Mouse (Mus musculus) forebrain, embryonic 13.5 days (tissue): Measurements from ENCODE around the gene Psrc1. TPM values are rescaled to one million over a fixed set of nuclear protein-coding genes. Genes with fewer than 3 reads are reported as not detected.
A peak's percentile ranks its signal among the peaks of the same experiment; 100 is the strongest.

Source experiments
- ATAC-seq: fragments of 200-750 bp; cut with Nextera tagmentation; 2 replicates; pipeline ENCODE4 v1.8.0; 2017
- H3K27ac ChIP-seq: fragments of 300-500 bp; sonication (generic); 2 replicates; pipeline ENCODE4 v1.5.1; 2015; ENCODE audit warnings: inconsistent platforms, mild to moderate bottlenecking, moderate library complexity
- H3K27me3 ChIP-seq: fragments of 300-500 bp; sonication (generic); 2 replicates; pipeline ENCODE4 v1.6.1; 2015; ENCODE audit warnings: mild to moderate bottlenecking, inconsistent platforms
- H3K36me3 ChIP-seq: fragments of 300-500 bp; sonication (generic); 2 replicates; pipeline ENCODE4 v1.6.1; 2015; ENCODE audit warnings: mild to moderate bottlenecking, inconsistent platforms; ENCODE audit not compliant: poor library complexity, severe bottlenecking
- H3K4me1 ChIP-seq: fragments of 300-500 bp; sonication (generic); 2 replicates; pipeline ENCODE4 v1.6.1; 2015; ENCODE audit warnings: inconsistent platforms
- H3K4me2 ChIP-seq: fragments of 300-500 bp; sonication (generic); 2 replicates; pipeline ENCODE4 v1.6.1; 2015; ENCODE audit warnings: inconsistent platforms, mild to moderate bottlenecking, moderate library complexity
- H3K4me3 ChIP-seq: fragments of 300-500 bp; sonication (generic); 2 replicates; pipeline ENCODE4 v1.5.1; 2015; ENCODE audit warnings: mild to moderate bottlenecking, inconsistent platforms
- H3K9ac ChIP-seq: fragments of 300-500 bp; sonication (generic); 2 replicates; pipeline ENCODE4 v1.6.1; 2015; ENCODE audit warnings: mild to moderate bottlenecking, inconsistent platforms
- H3K9me3 ChIP-seq: fragments of 300-500 bp; sonication (generic); replicated peaks from 2 replicates; pipeline ENCODE4 v1.6.1; 2016; ENCODE audit warnings: inconsistent platforms
- WGBS: fragments of 180-500 bp; shearing (Covaris S2); methylation state at CpG from one replicate; pipeline ENCODE4 v1.1.7; 2015; 5-methylcytosine and 5-hydroxymethylcytosine counted together
- polyA plus RNA-seq: library from polyadenylated mRNA; unstranded; fragments of >200 nt; fragmentation: Nextera tagmentation; extraction: Ambion mirVana; gene quantifications from 2 replicates; pipeline ENCODE4 v1.2.1, GENCODE M21; 2015

The Psrc1 gene
- polyA plus RNA-seq, 1 experiment from 2014 or later: 68.6 TPM

DNA sequence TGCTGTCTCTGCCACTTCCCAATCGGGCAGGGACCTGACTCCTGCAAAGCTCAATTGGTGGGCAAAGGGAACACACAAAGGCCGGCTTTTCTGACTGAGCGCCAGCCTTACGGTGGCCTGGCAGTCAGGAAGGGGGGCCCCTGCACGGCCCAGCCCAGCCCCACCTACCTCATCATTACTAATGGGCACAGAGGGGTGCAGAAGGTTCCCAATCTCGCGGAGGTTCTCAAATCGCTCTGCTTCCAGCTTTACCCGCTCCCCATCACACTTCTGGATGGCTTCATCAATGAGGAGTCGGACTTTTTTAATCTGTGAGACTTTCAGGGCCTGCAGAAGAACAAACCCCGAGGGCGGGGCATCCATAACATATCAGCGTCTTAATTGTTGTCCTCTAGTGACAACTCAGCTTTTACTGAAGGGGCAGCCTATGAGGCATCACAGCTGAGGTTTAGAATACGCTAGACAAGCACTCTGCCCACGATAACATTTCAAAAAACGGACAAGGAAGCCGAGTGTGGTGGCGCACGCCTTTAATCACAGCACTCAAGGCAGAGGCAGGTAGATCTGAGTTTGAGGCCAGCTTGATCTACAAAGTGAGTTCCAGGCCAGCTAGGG, 50.3 kb downstream of the Psrc1 start:
- Histone ChIP-seq H3K9me3 (no peaks in the 10 kb centered on the region), H3K4me1 (peaks cover 58% of the 10 kb centered on the region), H3K4me3 (no peak overlapping the region; the same call in 1 of the 2 replicates), H3K27me3 (no peaks in the 10 kb centered on the region), H3K9ac (peak overlapping the region; percentile 55), H3K4me2 (peak overlapping the region; percentile 50), H3K36me3 (peaks cover 53% of the 10 kb centered on the region), H3K27ac (peak overlapping the region; percentile 97)
- ATAC-seq: peak; percentile 75
- WGBS: 7% methylated on average over 19 of the region's 19 CpGs

DNA sequence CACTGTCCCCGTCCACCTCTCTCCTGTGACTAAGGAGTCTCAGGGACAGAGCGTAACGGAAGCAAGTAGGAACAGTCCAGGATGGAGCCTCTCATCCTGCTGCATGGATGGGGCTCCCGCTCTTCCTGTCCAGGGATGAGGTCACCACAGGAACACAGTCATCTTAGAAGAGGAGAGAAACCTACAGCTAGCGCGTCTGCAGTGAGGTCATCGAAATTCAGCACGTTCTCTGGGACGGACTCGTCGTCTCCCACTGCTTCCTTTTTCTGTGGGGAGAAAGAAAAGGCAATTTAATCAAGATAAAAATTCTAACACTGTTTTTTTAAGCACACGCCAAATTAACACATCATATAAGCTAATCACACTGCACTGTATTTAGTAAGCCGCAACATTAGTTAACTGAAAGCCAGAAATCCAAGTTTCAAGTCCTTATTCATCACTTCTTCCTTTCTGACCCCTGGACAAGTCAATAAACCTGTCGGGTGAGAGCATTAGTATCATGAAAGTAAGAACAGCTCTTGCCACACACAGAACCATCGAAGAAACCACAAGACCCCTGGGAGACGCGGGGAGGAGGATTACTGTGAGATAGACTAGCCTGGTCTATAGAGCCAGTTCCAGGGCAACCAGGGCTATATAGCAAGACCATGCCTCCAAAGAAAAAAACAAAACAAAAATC, 52.2 kb downstream of the Psrc1 start:
- peaks cover 40% of the 10 kb centered on the region for H3K36me3 ChIP-seq
- no peaks in the 10 kb centered on the region for H3K27me3 ChIP-seq
- H3K4me3 ChIP-seq: no peak overlapping the region
- no peaks in the 10 kb centered on the region for H3K9me3 ChIP-seq
- H3K9ac ChIP-seq: 0 out of 2 replicates have a peak overlapping the region, but pooled peaks have one; percentile 34
- peak overlapping the region; percentile 97; the same call in 1 of the 2 replicates for H3K27ac ChIP-seq
- H3K4me2 ChIP-seq: no peak overlapping the region
- ATAC-seq: no peak
- 75% methylated on average over 17 of the region's 17 CpGs for WGBS
- peaks cover 58% of the 10 kb centered on the region for H3K4me1 ChIP-seq

DNA sequence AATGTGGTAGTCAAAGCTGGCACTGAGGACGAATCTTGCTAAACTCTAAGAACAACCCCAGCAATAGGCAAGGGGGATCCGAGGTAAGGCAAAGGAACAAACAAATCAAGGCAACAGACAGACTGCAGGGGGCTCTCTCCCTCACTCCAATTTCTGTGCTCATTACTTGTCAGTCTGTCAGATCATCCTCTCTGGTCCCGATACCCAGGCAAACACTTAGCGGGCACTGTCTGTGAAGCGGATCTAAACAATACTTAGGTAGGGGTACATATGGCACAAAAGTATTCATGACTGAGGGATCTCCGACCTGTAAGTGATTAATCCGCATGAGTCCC, 52.7 kb downstream of the Psrc1 start:
- ATAC-seq: no peak
- Histone ChIP-seq H3K4me3 (no peak overlapping the region), H3K4me1 (peaks cover 61% of the 10 kb centered on the region), H3K36me3 (peaks cover 39% of the 10 kb centered on the region), H3K9me3 (no peaks in the 10 kb centered on the region), H3K27me3 (no peaks in the 10 kb centered on the region), H3K9ac (no peak overlapping the region), H3K4me2 (no peak overlapping the region), H3K27ac (peak overlapping the region; percentile 19; the same call in 1 of the 2 replicates)
- 62% methylated on average over 7 of the region's 7 CpGs for WGBS

Other genes starting within 250 kb of the Psrc1 start
- gene Gnai3, start 237.7 kb upstream of the Psrc1 start, polyA plus RNA-seq: 173 and 180 TPM in 2 replicates
- gene Gpr61, start 229.0 kb upstream of the Psrc1 start, polyA plus RNA-seq: 0.98 and 1.0 TPM in 2 replicates
- 6.4 and 8.1 TPM in 2 replicates for gene Amigo1, start 197.5 kb upstream of the Psrc1 start, polyA plus RNA-seq
- gene Cyb561d1, start 182.6 kb upstream of the Psrc1 start, polyA plus RNA-seq: 3.6 and 4.7 TPM in 2 replicates
- 29.0 and 30.3 TPM in 2 replicates for gene Atxn7l2, start 172.9 kb upstream of the Psrc1 start, polyA plus RNA-seq
- gene Sypl2, start 157.2 kb upstream of the Psrc1 start, polyA plus RNA-seq: 2.5 TPM in 2 replicates
- 298 and 305 TPM in 2 replicates for gene Psma5, start 126.9 kb upstream of the Psrc1 start, polyA plus RNA-seq
- 13.5 and 13.9 TPM in 2 replicates for gene Sort1, start 99.8 kb upstream of the Psrc1 start, polyA plus RNA-seq
- not detected in 2 replicates for gene Mybphl, start 18.9 kb upstream of the Psrc1 start, polyA plus RNA-seq
- gene Celsr2, start 31.7 kb downstream of the Psrc1 start, polyA plus RNA-seq: 45.3 and 56.9 TPM in 2 replicates
- 196 and 205 TPM in 2 replicates for gene Sars, start 61.4 kb downstream of the Psrc1 start, polyA plus RNA-seq
- gene 1700013F07Rik, start 150.3 kb downstream of the Psrc1 start, polyA plus RNA-seq: 0.92 and 1.1 TPM in 2 replicates
- gene 5330417C22Rik, start 152.7 kb downstream of the Psrc1 start, polyA plus RNA-seq: 4.3 and 6.4 TPM in 2 replicates
- 59.5 and 61.9 TPM in 2 replicates for gene Tmem167b, start 178.6 kb downstream of the Psrc1 start, polyA plus RNA-seq
- 57.7 and 58.4 TPM in 2 replicates for gene Taf13, start 187.9 kb downstream of the Psrc1 start, polyA plus RNA-seq
- 70.8 and 72.9 TPM in 2 replicates for gene Wdr47, start 207.4 kb downstream of the Psrc1 start, polyA plus RNA-seq